Mouse (Mus musculus) heart, postnatal 25 days (tissue): ENCODE data around the gene Acr. TPM values are rescaled to one million over a fixed set of nuclear protein-coding genes. Genes with fewer than 3 reads are reported as not detected.

Experiments
- DNase-seq: peaks from one replicate; pipeline ENCODE4 v3.0.0; 2022; ENCODE audit warnings: low spot score
- intact Hi-C: fragments of 180-260 bp; cut with DNase I; formaldehyde crosslinking; loops from one replicate; pipeline ENCODE4 v1.15.1; 2025
- total RNA-seq, 2 experiments: library from RNA; stranded (reverse); gene quantifications; 2 replicates each; pipeline ENCODE4 v1.2.3; 2021

Gene Acr
- under 1 TPM in 1 of 2 experiments, not detected in 1; 0.36 TPM for total RNA-seq

- intact Hi-C loops = no loop called here
- no peak for DNase-seq
These were observed at the start of gene Acr for GRCm38 (mm10) chr15:89568114-89568513. TSS of gene Acr (plus strand) at chr15:89568326.

GRCm38 (mm10) chr15:89521951-89522350 is 46.2 kb upstream of the Acr start:
- intact Hi-C loops = no loop called here
- DNase-seq = no peak

GRCm38 (mm10) chr15:89522566-89523282 is 45.4 kb upstream of the Acr start:
- DNase-seq = no peak

GRCm38 (mm10) chr15:89523283-89523832 is 44.8 kb upstream of the Acr start:
- DNase-seq = no peak
- intact Hi-C loops = no loop called here

More at GRCm38 (mm10) chr15:89522566-89523282, 45.4 kb upstream of the Acr start:
- intact Hi-C loops = no loop called here

- intact Hi-C loops = no loop called here
These were observed 44.0 kb upstream of the Acr start for GRCm38 (mm10) chr15:89524001-89524571.

GRCm38 (mm10) chr15:89524611-89525415 is 43.3 kb upstream of the Acr start:
- intact Hi-C loops = loop anchor here (5.0 kb wide), 1 partner anchor 183 kb away; no protein-coding TSS in a partner anchor
- DNase-seq = no peak

More at GRCm38 (mm10) chr15:89524001-89524571, 44.0 kb upstream of the Acr start:
- no peak for DNase-seq

GRCm38 (mm10) chr15:89525464-89525863 is 42.7 kb upstream of the Acr start:
- intact Hi-C loops = loop anchor here (5.0 kb wide), 1 partner anchor 183 kb away; no protein-coding TSS in a partner anchor
- DNase-seq = no peak

- no peak for DNase-seq
- intact Hi-C loops = loop anchor here (5.0 kb wide), 1 partner anchor 184 kb away; no protein-coding TSS in a partner anchor
These were observed 42.2 kb upstream of the Acr start for GRCm38 (mm10) chr15:89525896-89526295.

- intact Hi-C loops = loop anchor here (5.0 kb wide), 1 partner anchor 185 kb away; no protein-coding TSS in a partner anchor
- DNase-seq = no peak
These were observed 41.3 kb upstream of the Acr start for GRCm38 (mm10) chr15:89526776-89527325.

- no peak for DNase-seq
- intact Hi-C loops = loop anchor here (5.0 kb wide), 1 partner anchor 185 kb away; no protein-coding TSS in a partner anchor
These were observed 40.7 kb upstream of the Acr start for GRCm38 (mm10) chr15:89527466-89527865.

- intact Hi-C loops = loop anchor here (5.0 kb wide), 1 partner anchor 186 kb away; no protein-coding TSS in a partner anchor
These were observed 39.8 kb upstream of the Acr start for GRCm38 (mm10) chr15:89528201-89528850.

GRCm38 (mm10) chr15:89528923-89529322 is 39.2 kb upstream of the Acr start:
- no peak for DNase-seq
- intact Hi-C loops = loop anchor here (5.0 kb wide), 1 partner anchor 187 kb away; no protein-coding TSS in a partner anchor

More at GRCm38 (mm10) chr15:89528201-89528850, 39.8 kb upstream of the Acr start:
- DNase-seq = no peak

GRCm38 (mm10) chr15:89530336-89530735 is 37.8 kb upstream of the Acr start:
- intact Hi-C loops = loop anchor here (2.0 kb wide), 1 partner anchor 62 kb away; no protein-coding TSS in a partner anchor
- DNase-seq = no peak

GRCm38 (mm10) chr15:89531399-89531798 is 36.7 kb upstream of the Acr start:
- intact Hi-C loops = loop anchor here (2.0 kb wide), 1 partner anchor 63 kb away; no protein-coding TSS in a partner anchor
- no peak for DNase-seq

GRCm38 (mm10) chr15:89532026-89532923 is 35.9 kb upstream of the Acr start:
- DNase-seq = no peak
- intact Hi-C loops = no loop called here

GRCm38 (mm10) chr15:89532924-89533842 is 34.9 kb upstream of the Acr start:
- intact Hi-C loops = no loop called here
- DNase-seq = no peak

GRCm38 (mm10) chr15:89533843-89534207 is 34.3 kb upstream of the Acr start:
- intact Hi-C loops = no loop called here
- DNase-seq = no peak
